Mouse (Mus musculus) hematopoietic stem cell, adult 5-6 weeks (primary cell): ENCODE measurements around the gene Araf. TPM values are rescaled to one million over a fixed set of nuclear protein-coding genes. Genes with fewer than 3 reads are reported as not detected.

Experiments used
- ATAC-seq, 2 experiments: fragments of 125-278 bp in 1 of 2; replicated peaks in 1 of 2; 2 replicates each; pipeline ENCODE4 v1.8.0; 2016 to 2017; ENCODE audit warnings: inconsistent platforms in 2 of 2, mild to moderate bottlenecking in 2 of 2, moderate number of reproducible peaks in 2 of 2, low read depth in 1 of 2, moderate TSS enrichment in 1 of 2; ENCODE audit not compliant: low FRiP score in 2 of 2, poor library complexity in 2 of 2, severe bottlenecking in 2 of 2, insufficient read depth in 1 of 2, low TSS enrichment in 1 of 2
- total RNA-seq: library from RNA; stranded (forward); fragments of 172-1452, 232-1000 nt; gene quantifications from 2 replicates; pipeline ENCODE4 v1.2.3, GENCODE M21; 2017

The Araf gene
- total RNA-seq, 1 experiment from 2014 or later = 38.7 TPM

- ATAC-seq = peak; percentile 81 to 84; a peak in 3 of 4 replicates
These were observed 22.3 kb downstream of the Araf start for GRCm38 (mm10) chrX:20819708-20820426.

DNA sequence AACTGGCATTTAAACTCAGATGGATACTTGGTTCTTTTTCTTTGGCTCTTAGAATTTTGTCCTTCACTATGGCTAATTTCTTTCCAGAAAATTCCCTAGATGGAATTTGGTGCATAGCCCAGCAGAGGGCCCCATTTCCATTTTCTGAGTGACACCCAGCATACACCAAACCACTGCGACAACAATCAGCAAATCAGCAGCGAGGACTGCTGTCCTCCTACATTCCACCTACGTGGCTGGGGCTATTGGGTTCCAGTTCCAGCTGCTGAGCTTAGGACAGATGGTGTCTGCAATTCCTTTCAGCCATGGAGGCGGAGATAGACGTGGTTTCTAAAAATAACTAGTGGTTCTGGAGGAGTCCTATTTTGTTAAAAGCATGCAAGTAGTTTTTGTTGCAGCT, 31.3 kb downstream of the Araf start:
- ATAC-seq = 0 out of 4 replicates have a peak, but pooled peaks of 1 of the 2 experiments have one; percentile 39

GRCm38 (mm10) chrX:20847232-20847631, 49.6 kb downstream of the Araf start:
- no peak for ATAC-seq

DNA sequence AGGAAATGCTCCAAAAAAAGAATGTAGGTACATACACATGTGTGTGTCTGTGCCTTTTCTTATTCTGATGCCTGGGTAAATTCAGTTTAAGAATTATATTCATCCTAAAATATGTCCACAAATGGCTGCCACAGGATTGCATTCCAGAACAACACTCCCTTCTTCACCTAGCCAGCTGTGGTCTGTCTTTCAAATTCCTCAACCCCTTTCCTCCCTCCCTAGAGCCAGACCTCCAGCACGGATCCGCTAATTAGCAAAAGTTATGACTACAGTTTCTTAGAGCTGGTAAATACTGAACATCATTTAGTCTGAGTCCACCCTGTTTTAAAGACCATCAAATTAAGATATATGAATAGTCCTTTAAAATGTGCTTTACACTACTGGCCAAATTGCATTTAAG, 50.2 kb downstream of the Araf start:
- no peak for ATAC-seq

- peak; percentile 100 for ATAC-seq
These were observed 50.8 kb downstream of the Araf start for GRCm38 (mm10) chrX:20848256-20848984.

DNA sequence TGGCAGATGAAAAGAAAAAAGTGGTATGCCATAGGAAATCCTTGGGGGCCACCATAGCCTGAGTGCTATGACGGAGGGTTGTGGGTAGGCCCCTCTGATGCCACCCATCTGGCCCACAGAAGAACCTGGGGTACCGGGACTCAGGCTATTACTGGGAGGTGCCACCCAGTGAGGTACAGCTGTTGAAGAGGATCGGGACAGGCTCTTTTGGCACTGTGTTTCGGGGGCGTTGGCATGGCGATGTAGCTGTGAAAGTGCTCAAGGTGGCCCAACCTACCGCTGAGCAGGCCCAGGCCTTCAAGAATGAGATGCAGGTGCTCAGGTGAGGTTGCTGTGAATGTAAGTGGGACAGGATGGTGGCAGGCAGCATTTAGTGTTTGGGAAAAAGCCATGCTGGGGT, 56.2 kb downstream of the Araf start:
- ATAC-seq = no peak

GRCm38 (mm10) chrX:20861453-20862104, 64.0 kb downstream of the Araf start:
- no peak for ATAC-seq

DNA sequence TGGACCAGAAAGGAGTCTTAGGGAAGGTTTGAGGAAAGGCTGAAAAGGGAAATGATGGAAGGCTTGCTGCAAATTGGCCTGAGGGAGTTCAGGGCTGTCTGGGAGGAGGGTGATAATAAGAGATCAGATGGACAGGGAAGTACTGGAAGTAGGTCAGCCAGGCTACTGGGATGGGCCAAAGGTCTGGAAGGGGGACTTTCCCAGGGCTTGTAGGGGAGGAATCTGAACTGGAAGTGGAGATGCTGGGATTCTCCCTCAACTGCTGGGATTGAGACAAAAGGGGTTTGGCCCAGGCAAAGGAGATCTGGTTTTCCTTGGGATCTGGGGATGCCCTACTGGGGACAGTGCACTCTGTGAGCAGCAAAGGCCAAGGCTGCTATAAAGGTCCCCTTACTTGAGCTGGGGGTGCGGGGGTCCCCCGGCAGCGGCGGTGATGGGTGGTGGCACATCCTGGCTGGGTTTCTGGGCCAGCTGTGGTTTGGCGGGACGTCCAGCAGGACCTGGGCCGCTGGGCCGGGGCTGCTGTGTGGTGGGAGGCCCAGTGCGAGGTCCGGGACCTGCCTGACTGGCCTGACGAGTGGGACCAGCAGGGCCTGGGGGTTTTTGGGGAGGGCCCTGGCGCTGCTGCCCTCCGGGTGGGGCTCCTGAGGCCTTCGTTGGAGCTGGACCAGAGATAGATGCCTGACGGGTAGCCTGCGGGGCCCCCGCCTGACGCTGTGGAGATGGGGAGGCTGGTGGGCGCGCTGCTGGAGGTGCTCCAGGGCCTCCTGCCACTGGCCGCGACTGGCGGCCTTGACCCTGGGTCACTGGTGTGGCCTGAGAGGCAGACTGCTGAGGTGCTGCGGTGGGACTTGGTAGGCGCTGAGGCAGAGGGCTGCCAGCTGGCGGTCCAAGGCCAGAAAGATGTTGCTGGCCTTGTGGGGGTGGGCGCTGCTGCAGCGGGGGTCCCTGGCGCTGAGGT, 64.8 kb downstream of the Araf start:
- 0 out of 4 replicates have a peak, but pooled peaks of 1 of the 2 experiments have one; percentile 16 for ATAC-seq

GRCm38 (mm10) chrX:20863161-20864101, 65.8 kb downstream of the Araf start:
- peak; percentile 24 to 49; a peak in 3 of 4 replicates for ATAC-seq

GRCm38 (mm10) chrX:20868091-20868490, 70.5 kb downstream of the Araf start:
- no peak for ATAC-seq

GRCm38 (mm10) chrX:20869203-20869602, 71.6 kb downstream of the Araf start:
- ATAC-seq = no peak

- 0 out of 4 replicates have a peak, but pooled peaks of 1 of the 2 experiments have one; percentile 42 for ATAC-seq
These were observed 72.4 kb downstream of the Araf start, which contains the start of gene Timp1 for GRCm38 (mm10) chrX:20869962-20870513. Gene Timp1, plus strand, starts transcription at chrX:20870166.

DNA sequence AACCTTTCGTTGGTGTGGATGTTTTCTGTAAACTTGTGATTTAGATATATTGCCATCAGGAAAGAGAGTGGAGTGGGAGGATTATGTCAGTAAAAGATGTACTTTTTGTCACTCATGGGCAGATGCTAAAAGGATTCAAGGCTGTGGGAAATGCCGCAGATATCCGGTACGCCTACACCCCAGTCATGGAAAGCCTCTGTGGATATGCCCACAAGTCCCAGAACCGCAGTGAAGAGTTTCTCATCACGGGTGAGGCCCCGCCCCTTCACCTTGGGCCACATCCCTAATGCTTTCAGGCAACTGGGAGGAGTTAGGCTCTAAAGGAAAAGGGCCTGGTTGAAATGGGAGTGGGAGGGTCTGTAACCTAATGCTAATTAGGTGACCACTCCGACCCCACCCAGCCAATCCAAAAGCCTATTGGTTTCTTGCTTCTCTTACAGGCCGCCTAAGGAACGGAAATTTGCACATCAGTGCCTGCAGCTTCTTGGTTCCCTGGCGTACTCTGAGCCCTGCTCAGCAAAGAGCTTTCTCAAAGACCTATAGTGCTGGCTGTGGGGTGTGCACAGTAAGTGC, 75.4 kb downstream of the Araf start:
- no peak for ATAC-seq

DNA sequence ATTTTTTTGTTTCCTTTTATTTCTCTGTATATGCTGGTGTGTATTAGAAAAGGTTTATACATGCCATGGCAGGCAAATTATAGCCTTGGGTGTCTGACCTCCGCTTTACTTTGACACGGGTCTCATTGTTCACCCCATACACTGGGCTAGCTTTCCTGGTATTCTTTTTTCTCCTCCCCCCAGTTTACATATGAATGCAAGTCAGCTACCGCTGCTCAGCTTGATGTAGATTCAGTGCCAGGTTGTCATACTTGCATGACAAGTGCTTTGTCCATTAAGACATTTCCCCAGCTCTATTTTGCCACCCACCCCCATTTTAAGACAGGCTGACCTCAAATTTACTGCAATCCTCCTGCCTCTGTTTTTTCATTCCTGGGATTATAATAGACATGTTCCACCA, 77.6 kb downstream of the Araf start:
- ATAC-seq = no peak

- no peak for ATAC-seq
These were observed 112.5 kb downstream of the Araf start for GRCm38 (mm10) chrX:20910074-20910473.
